Comparison of ENCODE assay signal across 13 mouse cellular contexts in the genomic region with DNA sequence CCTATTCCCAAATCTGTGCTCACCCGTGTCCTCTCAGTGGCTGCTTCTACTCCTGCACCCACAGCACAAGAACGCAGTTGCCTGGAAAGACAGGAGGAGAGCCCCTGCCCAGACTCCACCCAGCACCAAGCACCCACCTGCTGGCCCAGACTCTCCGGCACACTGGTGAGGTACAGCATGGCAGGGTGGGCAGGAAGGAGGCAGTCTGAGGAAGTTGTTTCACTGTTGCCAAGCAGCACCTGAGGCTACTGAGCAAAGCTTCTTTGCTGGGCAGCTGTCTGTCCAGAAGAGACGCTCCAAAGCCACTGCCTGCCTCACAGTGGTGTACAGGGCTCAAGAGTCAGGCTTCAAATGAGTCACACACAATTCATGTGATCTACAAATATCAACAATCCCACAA. TPM values are rescaled to one million over a fixed set of nuclear protein-coding genes. Genes with fewer than 3 reads are reported as not detected.
DNase-seq lines count a peak whose midpoint lies in the region; ATAC-seq and TF ChIP-seq lines count a peak whose summit lies in the region.
"Had no signal": no experiment of that assay in that cellular context is flagged by ENCODE, and none has a peak within 500 bp of the region (broad histone marks: within the 10 kb centered on the region; RNA-seq: fewer than 3 reads in every experiment).

No protein-coding gene starts in this region.

- no peak for DNase-seq in gastrocnemius, adult 2 months
- DNase-seq in gastrocnemius, postnatal 14 days: no peak
- DNase-seq in lung, adult 18-20 months: peak; percentile 33 to 41
- no peak for DNase-seq in lung, postnatal 14 days
- no peak for DNase-seq in left cerebral cortex, postnatal 14 days (ENCODE audit: low spot score in 2 of 2)
- no peak for DNase-seq in natural killer cell, adult 2 months (ENCODE audit: low spot score in 2 of 2)
- DNase-seq: thymus, postnatal 4 days had no signal

- peak; percentile 42 to 56; a peak in 1 of 4 replicates for ATAC-seq in hematopoietic stem cell, adult 5-6 weeks (replicated peaks in 1 of 2; ENCODE audit: insufficient read depth in 1 of 2, low FRiP score in 2 of 2, low TSS enrichment in 1 of 2, low read depth in 1 of 2, poor library complexity in 2 of 2, severe bottlenecking in 2 of 2)
- ATAC-seq: CD4-positive, CD25-positive, alpha-beta regulatory T cell, adult 4 months; midbrain, embryonic 15.5 days had no signal

- H3K4me1 ChIP-seq in small intestine, adult 2 months (ENCODE audit: control insufficient read depth, insufficient read depth, insufficient read length, low read length): peaks cover 28% of the 10 kb centered on the region
- H3K4me1 ChIP-seq: hindbrain, embryonic 13.5 days; limb, embryonic 12.5 days; midbrain, embryonic 15.5 days had no signal

- no peaks in the 10 kb centered on the region for H3K27me3 ChIP-seq in small intestine, adult 2 months (ENCODE audit: control insufficient read depth, insufficient read depth, low read length)
- H3K27me3 ChIP-seq: hindbrain, embryonic 13.5 days; limb, embryonic 12.5 days; midbrain, embryonic 15.5 days had no signal

- no peak for TF ChIP-seq POLR2A in small intestine, adult 2 months (IDR thresholded peaks at IDR 0.05; ENCODE audit: low read depth, low read length)

- H3K4me3 ChIP-seq in gastrocnemius, adult 2 months: peak overlapping the region; percentile 7
- H3K4me3 ChIP-seq in small intestine, adult 2 months (ENCODE audit: low read depth, low read length): peak overlapping the region; percentile 54
- H3K4me3 ChIP-seq: hindbrain, embryonic 13.5 days; limb, embryonic 12.5 days; midbrain, embryonic 15.5 days had no signal

- H3K36me3 ChIP-seq in small intestine, adult 2 months (ENCODE audit: control insufficient read depth, insufficient read depth, low read length): peaks cover 10% of the 10 kb centered on the region
- H3K36me3 ChIP-seq: hindbrain, embryonic 13.5 days; midbrain, embryonic 15.5 days had no signal

- intact Hi-C loops in gastrocnemius, adult 2 months (cut with DNase I): no loop called here
- intact Hi-C loops in gastrocnemius, postnatal 14 days (cut with DNase I; ENCODE audit: low total_unique reads): no loop called here
- intact Hi-C loops in left cerebral cortex, postnatal 14 days (cut with DNase I): no loop called here

- TF ChIP-seq CTCF in gastrocnemius, adult 2 months (IDR thresholded peaks at IDR 0.05): no peak
- TF ChIP-seq CTCF in small intestine, adult 2 months (IDR thresholded peaks at IDR 0.05; ENCODE audit: extremely low read depth, insufficient read length, insufficient replicate concordance, low read depth, low read length): no peak

- WGBS in small intestine, adult 2 months: 52% methylated on average over 4 of the region's 4 CpGs

- H3K27ac ChIP-seq in gastrocnemius, adult 2 months: no peak overlapping the region
- peak overlapping the region; percentile 59 for H3K27ac ChIP-seq in small intestine, adult 2 months (ENCODE audit: insufficient read depth, low read depth, low read length)
- H3K27ac ChIP-seq: hindbrain, embryonic 13.5 days; limb, embryonic 12.5 days; midbrain, embryonic 15.5 days had no signal

RNA-seq across cellular contexts. Expression of a gene that starts 20.3 kb away (rescaled TPM):
- 1 to 10 TPM; 4.2 to 4.3 TPM for total RNA-seq in gastrocnemius, adult 2 months (2021)
- total RNA-seq in gastrocnemius, postnatal 14 days (2021): 1 to 10 TPM; 5.8 to 7.3 TPM
- total RNA-seq in hematopoietic stem cell, adult 5-6 weeks (2017): 27.1 and 36.1 TPM in 2 replicates
- 97.6 and 354 TPM in 2 replicates for polyA plus RNA-seq in small intestine, adult 2 months (2012; rRNA removed)
- total RNA-seq in left cerebral cortex, postnatal 14 days (2021): 10 to 100 TPM; 28.2 to 29.9 TPM

Comparison
In these comparisons a context has a peak if more than half of its experiments do, and no peak if none do; other contexts are left out.
1. DNase-seq: peak in lung, adult 18-20 months (2 of 2); none in gastrocnemius, adult 2 months (single experiment), gastrocnemius, postnatal 14 days (single experiment), lung, postnatal 14 days (single experiment), left cerebral cortex, postnatal 14 days (0 of 2) and natural killer cell, adult 2 months (0 of 2).